Mouse (Mus musculus): Measurements from ENCODE around the gene 1500009C09Rik.
A peak's percentile ranks its signal among the peaks of the same experiment; 100 is the strongest.

DNA sequence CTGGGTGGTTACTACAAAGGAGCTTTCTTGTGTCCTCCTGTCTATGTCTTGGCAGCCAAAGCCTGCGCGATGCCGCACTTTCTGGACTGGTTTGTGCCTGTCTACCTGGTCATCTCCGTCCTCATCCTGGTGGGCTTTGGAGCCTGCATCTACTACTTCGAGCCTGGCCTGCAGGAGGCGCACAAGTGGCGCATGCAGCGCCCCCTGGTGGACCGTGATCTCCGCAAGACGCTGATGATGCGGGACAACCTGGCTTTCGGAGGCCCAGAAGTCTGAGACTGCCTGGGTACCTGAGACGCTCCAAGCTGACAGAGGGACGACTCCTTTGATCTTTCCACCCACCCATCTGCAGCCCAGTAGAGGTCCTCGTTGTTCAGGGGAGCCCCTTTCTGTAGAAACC, 7.3 kb downstream of the 1500009C09Rik start:
- TF ChIP-seq POLR2A (IDR thresholded peaks at IDR 0.05; ENCODE audit: insufficient read depth, low read depth, low read length) (no peak), CTCF (IDR thresholded peaks at IDR 0.05) (peak; percentile 83), EP300 (IDR thresholded peaks at IDR 0.05; ENCODE audit: insufficient read depth, low read depth, low read length) (no peak)
